Mouse (Mus musculus): ENCODE measurements around the gene Scnm1.
"Not testable (repeated sequence)": the region's sequence is repeated elsewhere in the genome, so short reads cannot be mapped to it uniquely, and the experiment has no call there.

Gene Scnm1

GRCm38 (mm10) chr3:95142617-95143011, 8.8 kb upstream of the Scnm1 start:
- DNase-seq: peak; percentile 76

- no peak for DNase-seq
These were observed 8.3 kb upstream of the Scnm1 start, which contains the start of gene Tnfaip8l2 for GRCm38 (mm10) chr3:95141952-95142616. Tnfaip8l2 (minus strand) TSS chr3:95142360.

- DNase-seq: no peak
These were observed 7.7 kb upstream of the Scnm1 start for GRCm38 (mm10) chr3:95141474-95141873.

- no peak for DNase-seq
These were observed 7.0 kb upstream of the Scnm1 start for GRCm38 (mm10) chr3:95140795-95141194.

- no peak for DNase-seq
These were observed 6.4 kb upstream of the Scnm1 start for GRCm38 (mm10) chr3:95140289-95140595.

GRCm38 (mm10) chr3:95139586-95140288, 5.9 kb upstream of the Scnm1 start:
- no peak for DNase-seq

GRCm38 (mm10) chr3:95136336-95136735, 2.5 kb upstream of the Scnm1 start:
- DNase-seq: no peak

- DNase-seq: no peak
These were observed 1.7 kb upstream of the Scnm1 start for GRCm38 (mm10) chr3:95135433-95136052.

GRCm38 (mm10) chr3:95135023-95135422, 1.2 kb upstream of the Scnm1 start:
- DNase-seq: peak; percentile 46

- DNase-seq: not testable (repeated sequence)
These were observed 322 bp upstream of the Scnm1 start for GRCm38 (mm10) chr3:95134133-95134532.

GRCm38 (mm10) chr3:95133176-95133575, 635 bp downstream of the Scnm1 start:
- no peak for DNase-seq

GRCm38 (mm10) chr3:95132389-95132788, 1.4 kb downstream of the Scnm1 start:
- not testable (repeated sequence) for DNase-seq

GRCm38 (mm10) chr3:95130081-95130480, 3.7 kb downstream of the Scnm1 start:
- DNase-seq: no peak

GRCm38 (mm10) chr3:95129226-95129651, 4.6 kb downstream of the Scnm1 start:
- DNase-seq: no peak

GRCm38 (mm10) chr3:95124972-95125371, 8.8 kb downstream of the Scnm1 start:
- DNase-seq: peak; percentile 67

- DNase-seq: no peak
These were observed 9.6 kb downstream of the Scnm1 start, which contains the start of gene Tmod4 for GRCm38 (mm10) chr3:95124246-95124645. Tmod4 (plus strand) TSS chr3:95124476.

- no peak for DNase-seq
These were observed 12.2 kb downstream of the Scnm1 start for GRCm38 (mm10) chr3:95121580-95121979.

GRCm38 (mm10) chr3:95117751-95118150, 16.1 kb downstream of the Scnm1 start:
- no peak for DNase-seq

- DNase-seq: no peak
These were observed 21.1 kb downstream of the Scnm1 start for GRCm38 (mm10) chr3:95112760-95113159.

GRCm38 (mm10) chr3:95110911-95111726, 22.7 kb downstream of the Scnm1 start, which contains the start of gene Vps72:
Vps72 (plus strand) TSS chr3:95111022.
- peak; percentile 88 for DNase-seq

- DNase-seq: no peak
These were observed 25.9 kb downstream of the Scnm1 start for GRCm38 (mm10) chr3:95107898-95108297.

- not testable (repeated sequence) for DNase-seq
These were observed 26.5 kb downstream of the Scnm1 start for GRCm38 (mm10) chr3:95107308-95107707.
